Mouse (Mus musculus) erythroblast, adult 5-6 weeks (primary cell): ENCODE data around the gene Cacng8. TPM values are rescaled to one million over a fixed set of nuclear protein-coding genes. Genes with fewer than 3 reads are reported as not detected.

Source experiments
- ATAC-seq: replicated peaks from 2 replicates; pipeline ENCODE4 v1.8.0; 2016; ENCODE audit warnings: moderate number of reproducible peaks, mild to moderate bottlenecking, moderate TSS enrichment, inconsistent platforms; ENCODE audit not compliant: poor library complexity, low FRiP score, severe bottlenecking
- total RNA-seq, 2 experiments: library from RNA; stranded (forward) in 1 of 2; stranded (reverse) in 1 of 2; fragments of 150-400 nt in 1 of 2; fragments of 200-764, 138-1000 nt in 1 of 2; gene quantifications; 2 replicates each; pipeline versions ENCODE4 v1.2.3 to v1.2.4; 2015 to 2017; ENCODE audit warnings: low replicate concordance in 2 of 2

Cacng8 gene
- total RNA-seq, 2 experiments from 2014 or later: not detected

DNA sequence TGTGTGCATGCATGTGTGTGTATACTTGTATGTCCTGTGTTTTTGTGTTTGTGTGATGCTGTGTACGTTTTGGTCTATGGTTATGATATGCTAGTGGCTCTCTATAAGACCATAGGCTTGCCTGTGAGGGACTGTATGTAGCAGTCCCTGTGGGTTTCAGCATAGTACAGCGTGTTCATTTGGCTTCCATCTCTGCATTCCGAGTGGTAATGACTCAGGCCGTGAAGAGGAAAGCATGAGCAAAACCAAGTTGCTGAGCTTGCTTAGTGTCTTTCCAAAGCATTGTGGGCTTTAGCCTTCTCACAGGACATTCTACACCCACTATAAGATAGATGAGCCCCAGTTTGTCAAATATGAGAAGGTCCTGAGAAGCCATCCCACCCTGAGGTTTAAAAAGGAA, 72.8 kb downstream of the Cacng8 start:
- no peak for ATAC-seq

Other genes starting within 250 kb of the Cacng8 start
- gene AU018091, start 221.5 kb upstream of the Cacng8 start, total RNA-seq (2015; ENCODE audit: low replicate concordance): not detected in 2 replicates
- 0.26 TPM in 1 of 2 replicates, not detected in the other for gene AU018091, start 221.5 kb upstream of the Cacng8 start, total RNA-seq (2017; ENCODE audit: low replicate concordance)
- 0.19 and 0.63 TPM in 2 replicates for gene Nlrp12, start 140.9 kb upstream of the Cacng8 start, total RNA-seq (2015; ENCODE audit: low replicate concordance)
- gene Nlrp12, start 140.9 kb upstream of the Cacng8 start, total RNA-seq (2017; ENCODE audit: low replicate concordance): 1.5 and 2.4 TPM in 2 replicates
- gene Myadm, start 101.6 kb upstream of the Cacng8 start, total RNA-seq (2015; ENCODE audit: low replicate concordance): 18.4 and 20.5 TPM in 2 replicates
- gene Myadm, start 101.6 kb upstream of the Cacng8 start, total RNA-seq (2017; ENCODE audit: low replicate concordance): 4.0 and 7.3 TPM in 2 replicates
- gene Prkcg, start 101.5 kb upstream of the Cacng8 start, total RNA-seq (2015; ENCODE audit: low replicate concordance): not detected in 2 replicates
- 0.77 TPM in 1 of 2 replicates, not detected in the other for gene Prkcg, start 101.5 kb upstream of the Cacng8 start, total RNA-seq (2017; ENCODE audit: low replicate concordance)
- not detected in 2 replicates for gene Cacng7, start 57.7 kb upstream of the Cacng8 start, total RNA-seq (2015; ENCODE audit: low replicate concordance)
- 0.26 TPM in 1 of 2 replicates, not detected in the other for gene Cacng7, start 57.7 kb upstream of the Cacng8 start, total RNA-seq (2017; ENCODE audit: low replicate concordance)
- gene Cacng6, start 33.5 kb downstream of the Cacng8 start, total RNA-seq (2015; ENCODE audit: low replicate concordance): not detected in 2 replicates
- not detected in 2 replicates for gene Cacng6, start 33.5 kb downstream of the Cacng8 start, total RNA-seq (2017; ENCODE audit: low replicate concordance)
- 0.63 TPM in 1 of 2 replicates, not detected in the other for gene Tarm1, start 111.9 kb downstream of the Cacng8 start, total RNA-seq (2015; ENCODE audit: low replicate concordance)
- 0.34 and 1.8 TPM in 2 replicates for gene Tarm1, start 111.9 kb downstream of the Cacng8 start, total RNA-seq (2017; ENCODE audit: low replicate concordance)
- not detected in 2 replicates for gene Oscar, start 225.5 kb downstream of the Cacng8 start, total RNA-seq (2015; ENCODE audit: low replicate concordance)
- gene Oscar, start 225.5 kb downstream of the Cacng8 start, total RNA-seq (2017; ENCODE audit: low replicate concordance): not detected in 2 replicates
- gene Ndufa3, start 226.7 kb downstream of the Cacng8 start, total RNA-seq (2015; ENCODE audit: low replicate concordance): 136 and 146 TPM in 2 replicates
- 46.0 and 54.0 TPM in 2 replicates for gene Ndufa3, start 226.7 kb downstream of the Cacng8 start, total RNA-seq (2017; ENCODE audit: low replicate concordance)
- gene Tfpt, start 239.2 kb downstream of the Cacng8 start, total RNA-seq (2015; ENCODE audit: low replicate concordance): 4.2 and 4.6 TPM in 2 replicates
- gene Tfpt, start 239.2 kb downstream of the Cacng8 start, total RNA-seq (2017; ENCODE audit: low replicate concordance): 15.4 and 15.5 TPM in 2 replicates
- 8.8 and 10.4 TPM in 2 replicates for gene Prpf31, start 239.3 kb downstream of the Cacng8 start, total RNA-seq (2015; ENCODE audit: low replicate concordance)
- gene Prpf31, start 239.3 kb downstream of the Cacng8 start, total RNA-seq (2017; ENCODE audit: low replicate concordance): 9.5 and 16.4 TPM in 2 replicates